In the genomic region with DNA sequence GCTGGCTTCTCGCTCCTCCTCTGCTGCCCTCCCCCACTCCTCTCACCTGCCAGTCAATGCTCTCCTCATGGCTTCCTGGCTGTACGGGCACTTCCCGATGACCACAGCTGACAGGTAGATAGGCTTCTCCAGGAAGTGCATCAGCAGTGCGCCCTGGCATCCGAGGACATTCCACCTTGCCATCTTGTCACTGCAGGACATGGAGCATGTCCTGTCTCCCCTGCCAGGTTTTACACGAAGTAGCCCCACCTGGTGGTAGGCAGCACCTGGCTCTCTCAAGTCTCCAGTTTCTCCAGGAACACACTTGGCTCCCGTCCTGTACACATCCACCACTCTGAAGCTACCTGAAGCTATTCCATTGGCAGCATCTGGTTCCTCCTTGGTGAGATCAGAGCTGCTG, we compare ENCODE assay signal across 10 mouse cellular contexts. TPM values are rescaled to one million over a fixed set of nuclear protein-coding genes. Genes with fewer than 3 reads are reported as not detected.
DNase-seq lines count a peak whose midpoint lies in the region; ATAC-seq and TF ChIP-seq lines count a peak whose summit lies in the region.
"Had no signal": no experiment of that assay in that cellular context is flagged by ENCODE, and none has a peak within 500 bp of the region (broad histone marks: within the 10 kb centered on the region; RNA-seq: fewer than 3 reads in every experiment).

No protein-coding gene starts in this region.

- 75% methylated on average over 7 of the region's 7 CpGs for WGBS in kidney, postnatal 0 days
- 79% methylated on average over 7 of the region's 7 CpGs for WGBS in forebrain, embryonic 12.5 days

- ATAC-seq in kidney, postnatal 0 days (replicated peaks; ENCODE audit: low FRiP score, low read depth), result no peak
- ATAC-seq in forebrain, embryonic 12.5 days (ENCODE audit: low FRiP score), result no peak
- no peak for ATAC-seq in erythroid progenitor cell, adult 5-6 weeks (replicated peaks; ENCODE audit: low FRiP score, poor library complexity, severe bottlenecking)
- ATAC-seq: midbrain, embryonic 15.5 days had no signal

- peak; percentile 55 for TF ChIP-seq CTCF in kidney, postnatal 0 days (IDR thresholded peaks at IDR 0.05; ENCODE audit: low read depth)

- H3K27ac ChIP-seq in kidney, postnatal 0 days, result no peak overlapping the region
- no peak overlapping the region for H3K27ac ChIP-seq in forebrain, embryonic 12.5 days
- H3K27ac ChIP-seq: midbrain, embryonic 15.5 days had no signal

- no peak overlapping the region for H3K4me2 ChIP-seq in kidney, postnatal 0 days (ENCODE audit: low read length)
- no peak overlapping the region for H3K4me2 ChIP-seq in forebrain, embryonic 12.5 days
- H3K4me2 ChIP-seq: midbrain, embryonic 15.5 days had no signal

- H3K27me3 ChIP-seq in kidney, postnatal 0 days (ENCODE audit: insufficient read depth, low read length), result no peaks in the 10 kb centered on the region
- H3K27me3 ChIP-seq in forebrain, embryonic 12.5 days, result no peaks in the 10 kb centered on the region
- H3K27me3 ChIP-seq: midbrain, embryonic 15.5 days had no signal

- H3K4me1 ChIP-seq in kidney, postnatal 0 days (replicated peaks; ENCODE audit: insufficient read depth, low read length), result no peaks in the 10 kb centered on the region
- H3K4me1 ChIP-seq in forebrain, embryonic 12.5 days, result no peaks in the 10 kb centered on the region
- H3K4me1 ChIP-seq: midbrain, embryonic 15.5 days had no signal

- no peaks in the 10 kb centered on the region for H3K36me3 ChIP-seq in kidney, postnatal 0 days (ENCODE audit: insufficient read depth, low read length)
- peaks cover 56% of the 10 kb centered on the region for H3K36me3 ChIP-seq in forebrain, embryonic 12.5 days (replicated peaks)

- no peak for DNase-seq in kidney, postnatal 0 days (ENCODE audit: low spot score)
- no peak for DNase-seq in kidney, postnatal 10 days
- peak; percentile 78 for DNase-seq in ES-CJ7 (ENCODE audit: low read depth, low spot score)
- peak; percentile 57 to 63 for DNase-seq in cerebellum, postnatal 10 days
- DNase-seq in naive thymus-derived CD4-positive, alpha-beta T cell, adult 2 months (ENCODE audit: low read depth), result peak; percentile 55
- no peak for DNase-seq in layer of hippocampus, adult 8-10 months (ENCODE audit: low spot score in 2 of 2)
- DNase-seq: heart, adult 18-20 months had no signal

- no peak overlapping the region for H3K9ac ChIP-seq in kidney, postnatal 0 days (ENCODE audit: low read depth, low read length)
- H3K9ac ChIP-seq in forebrain, embryonic 12.5 days, result no peak overlapping the region
- H3K9ac ChIP-seq: midbrain, embryonic 15.5 days had no signal

- no peak overlapping the region for H3K4me3 ChIP-seq in kidney, postnatal 0 days (replicated peaks; ENCODE audit: low read depth, low read length)
- no peak overlapping the region for H3K4me3 ChIP-seq in forebrain, embryonic 12.5 days (replicated peaks)
- H3K4me3 ChIP-seq: midbrain, embryonic 15.5 days had no signal

- H3K9me3 ChIP-seq in kidney, postnatal 0 days (replicated peaks; ENCODE audit: low read length), result no peaks in the 10 kb centered on the region
- H3K9me3 ChIP-seq in forebrain, embryonic 12.5 days, result no peaks in the 10 kb centered on the region
- H3K9me3 ChIP-seq: midbrain, embryonic 15.5 days had no signal

RNA-seq across cellular contexts. Expression of a gene that starts 10.0 kb away (rescaled TPM):
- polyA plus RNA-seq in kidney, postnatal 0 days (2015; fragmentation: Nextera tagmentation; extraction: Ambion mirVana), result 5.3 and 6.1 TPM in 2 replicates
- 12.6 and 13.0 TPM in 2 replicates for polyA plus RNA-seq in forebrain, embryonic 12.5 days (2016; fragmentation: Nextera tagmentation; extraction: Ambion mirVana)
- total RNA-seq in erythroid progenitor cell, adult 5-6 weeks (2015; ENCODE audit: low replicate concordance), result 0.42 TPM in 1 of 2 replicates, not detected in the other
- 1.8 TPM in 1 of 2 replicates, not detected in the other for total RNA-seq in erythroid progenitor cell, adult 5-6 weeks (2017; ENCODE audit: low replicate concordance)
- total RNA-seq in layer of hippocampus, adult 8-10 months (2022), result 1 to 10 TPM; 4.9 to 8.8 (median 7.5) TPM

RNA-seq across cellular contexts. Expression of a gene that starts 29.0 kb away (rescaled TPM):
- polyA plus RNA-seq in kidney, postnatal 0 days (2015; fragmentation: Nextera tagmentation; extraction: Ambion mirVana), result 139 and 153 TPM in 2 replicates
- 210 and 225 TPM in 2 replicates for polyA plus RNA-seq in forebrain, embryonic 12.5 days (2016; fragmentation: Nextera tagmentation; extraction: Ambion mirVana)
- 37.5 and 40.7 TPM in 2 replicates for total RNA-seq in erythroid progenitor cell, adult 5-6 weeks (2015; ENCODE audit: low replicate concordance)
- 38.2 and 45.5 TPM in 2 replicates for total RNA-seq in erythroid progenitor cell, adult 5-6 weeks (2017; ENCODE audit: low replicate concordance)
- total RNA-seq in layer of hippocampus, adult 8-10 months (2022), result 10 to 100 TPM; 77.6 to 80.4 (median 78.2) TPM

RNA-seq across cellular contexts. Expression of a gene that starts 29.1 kb away (rescaled TPM):
- polyA plus RNA-seq in kidney, postnatal 0 days (2015; fragmentation: Nextera tagmentation; extraction: Ambion mirVana), result 15.7 and 18.6 TPM in 2 replicates
- polyA plus RNA-seq in forebrain, embryonic 12.5 days (2016; fragmentation: Nextera tagmentation; extraction: Ambion mirVana), result 37.0 and 38.7 TPM in 2 replicates
- total RNA-seq in erythroid progenitor cell, adult 5-6 weeks (2015; ENCODE audit: low replicate concordance), result 1.3 and 6.5 TPM in 2 replicates
- 6.2 and 11.2 TPM in 2 replicates for total RNA-seq in erythroid progenitor cell, adult 5-6 weeks (2017; ENCODE audit: low replicate concordance)
- 10 to 100 TPM; 36.7 to 43.2 (median 39.2) TPM for total RNA-seq in layer of hippocampus, adult 8-10 months (2022)

RNA-seq across cellular contexts. Expression of a gene that starts 32.7 kb away (rescaled TPM):
- 0.29 and 0.43 TPM in 2 replicates for polyA plus RNA-seq in kidney, postnatal 0 days (2015; fragmentation: Nextera tagmentation; extraction: Ambion mirVana)
- 0.74 and 0.88 TPM in 2 replicates for polyA plus RNA-seq in forebrain, embryonic 12.5 days (2016; fragmentation: Nextera tagmentation; extraction: Ambion mirVana)
- total RNA-seq in erythroid progenitor cell, adult 5-6 weeks (2015; ENCODE audit: low replicate concordance), result not detected in 2 replicates
- not detected in 2 replicates for total RNA-seq in erythroid progenitor cell, adult 5-6 weeks (2017; ENCODE audit: low replicate concordance)
- not detected for total RNA-seq in layer of hippocampus, adult 8-10 months (2022)
- total RNA-seq: heart, adult 18-20 months had no signal

RNA-seq across cellular contexts. Expression of a gene that starts 41.6 kb away (rescaled TPM):
- polyA plus RNA-seq in kidney, postnatal 0 days (2015; fragmentation: Nextera tagmentation; extraction: Ambion mirVana), result 264 and 266 TPM in 2 replicates
- 336 and 356 TPM in 2 replicates for polyA plus RNA-seq in forebrain, embryonic 12.5 days (2016; fragmentation: Nextera tagmentation; extraction: Ambion mirVana)
- 108 and 118 TPM in 2 replicates for total RNA-seq in erythroid progenitor cell, adult 5-6 weeks (2015; ENCODE audit: low replicate concordance)
- 89.5 and 99.1 TPM in 2 replicates for total RNA-seq in erythroid progenitor cell, adult 5-6 weeks (2017; ENCODE audit: low replicate concordance)
- 100 to 1,000 TPM; 204 to 223 (median 217) TPM for total RNA-seq in layer of hippocampus, adult 8-10 months (2022)

Comparison
In these comparisons a context has a peak if more than half of its experiments do, and no peak if none do; other contexts are left out.
1. DNase-seq: peak in ES-CJ7 (single experiment), cerebellum, postnatal 10 days (2 of 2) and naive thymus-derived CD4-positive, alpha-beta T cell, adult 2 months (single experiment); none in kidney, postnatal 0 days (single experiment), kidney, postnatal 10 days (single experiment) and layer of hippocampus, adult 8-10 months (0 of 2).